Mouse (Mus musculus) erythroblast, embryonic 14.5 days (primary cell): Measurements from ENCODE around the gene Meox2. TPM values are rescaled to one million over a fixed set of nuclear protein-coding genes. Genes with fewer than 3 reads are reported as not detected.
"Not testable (repeated sequence)": the region's sequence is repeated elsewhere in the genome, so short reads cannot be mapped to it uniquely, and the experiment has no call there.

Source experiments
- H3K27me3 ChIP-seq: 2 replicates; pipeline ENCODE4 v1.6.1; 2012; ENCODE audit warnings: inconsistent platforms; ENCODE audit not compliant: control insufficient read depth
- H3K36me3 ChIP-seq: 2 replicates; pipeline ENCODE4 v1.6.1; 2012; ENCODE audit warnings: mild to moderate bottlenecking, inconsistent platforms; ENCODE audit not compliant: control insufficient read depth
- H3K4me1 ChIP-seq: 2 replicates; pipeline ENCODE4 v1.6.1; 2012; ENCODE audit warnings: inconsistent platforms; ENCODE audit not compliant: control insufficient read depth
- H3K4me3 ChIP-seq: replicated peaks from 2 replicates; pipeline ENCODE3; 2012; ENCODE audit warnings: moderate library complexity, mild to moderate bottlenecking, inconsistent platforms
- H3K9me3 ChIP-seq: 2 replicates; pipeline ENCODE4 v1.6.1; 2012; ENCODE audit warnings: low read length, inconsistent platforms, mixed read lengths; ENCODE audit not compliant: control insufficient read depth
- GATA1 ChIP-seq: IDR thresholded peaks from 2 replicates; pipeline ENCODE4 v1.6.1; 2012; ENCODE audit warnings: low read length, inconsistent platforms, mixed read lengths
- TAL1 ChIP-seq: IDR thresholded peaks from 3 replicates; pipeline ENCODE4 v1.6.1; 2012; ENCODE audit warnings: low read length, inconsistent platforms, mixed read lengths
- polyA plus RNA-seq: library from polyadenylated mRNA; stranded (reverse); fragments of >175 nt; gene quantifications from 2 replicates; pipeline ENCODE4 v1.2.3, GENCODE M21; 2012

Gene Meox2
- not detected in 2 replicates for polyA plus RNA-seq

GRCm38 (mm10) chr12:37108390-37108738 is at the start of gene Meox2:
Gene Meox2 (plus strand): TSS chr12:37108540.
- Histone ChIP-seq H3K4me1 (no peaks in the 10 kb centered on the region), H3K36me3 (no peaks in the 10 kb centered on the region), H3K9me3 (no peaks in the 10 kb centered on the region), H3K27me3 (peaks cover 29% of the 10 kb centered on the region), H3K4me3 (peak within 1 kb of the TSS; percentile 9)
- TF ChIP-seq TAL1: no peak
- TF ChIP-seq GATA1: no peak

GRCm38 (mm10) chr12:37072636-37073035 is 35.7 kb upstream of the Meox2 start:
- TF ChIP-seq GATA1 (no peak), TAL1 (no peak)
- no peaks in the 10 kb centered on the region for H3K36me3 ChIP-seq
- H3K27me3 ChIP-seq: no peaks in the 10 kb centered on the region
- H3K4me3 ChIP-seq: no peak overlapping the region
- no peaks in the 10 kb centered on the region for H3K9me3 ChIP-seq
- no peaks in the 10 kb centered on the region for H3K4me1 ChIP-seq

GRCm38 (mm10) chr12:37077308-37077707 is 31.0 kb upstream of the Meox2 start:
- no peaks in the 10 kb centered on the region for H3K9me3 ChIP-seq
- no peak overlapping the region for H3K4me3 ChIP-seq
- H3K27me3 ChIP-seq: no peaks in the 10 kb centered on the region
- TF ChIP-seq TAL1: no peak
- H3K36me3 ChIP-seq: no peaks in the 10 kb centered on the region
- H3K4me1 ChIP-seq: no peaks in the 10 kb centered on the region

- H3K4me1 ChIP-seq, H3K4me3 ChIP-seq, H3K9me3 ChIP-seq, H3K27me3 ChIP-seq, H3K36me3 ChIP-seq: not testable (repeated sequence)
Observed at GRCm38 (mm10) chr12:37080005-37080404, 28.3 kb upstream of the Meox2 start.

- TF ChIP-seq TAL1 (no peak), GATA1 (no peak)
- Histone ChIP-seq H3K9me3 (no peaks in the 10 kb centered on the region), H3K27me3 (peaks cover 29% of the 10 kb centered on the region), H3K4me3 (no peak overlapping the region), H3K36me3 (no peaks in the 10 kb centered on the region), H3K4me1 (no peaks in the 10 kb centered on the region)
Observed at GRCm38 (mm10) chr12:37106541-37106940, 1.8 kb upstream of the Meox2 start.

- H3K4me3 ChIP-seq: no peak overlapping the region
- H3K9me3 ChIP-seq: no peaks in the 10 kb centered on the region
- no peaks in the 10 kb centered on the region for H3K4me1 ChIP-seq
- H3K27me3 ChIP-seq: peaks cover 29% of the 10 kb centered on the region
- no peak for TF ChIP-seq GATA1
- no peak for TF ChIP-seq TAL1
- H3K36me3 ChIP-seq: no peaks in the 10 kb centered on the region
Observed at GRCm38 (mm10) chr12:37107150-37107549, 1.2 kb upstream of the Meox2 start.

- TF ChIP-seq GATA1: no peak
- no peak for TF ChIP-seq TAL1
- no peaks in the 10 kb centered on the region for H3K4me1 ChIP-seq
- H3K4me3 ChIP-seq: no peak overlapping the region
Observed at GRCm38 (mm10) chr12:37107713-37108389, 489 bp upstream of the Meox2 start.

GRCm38 (mm10) chr12:37108819-37109473 is 606 bp downstream of the Meox2 start:
- Histone ChIP-seq H3K9me3 (no peaks in the 10 kb centered on the region), H3K36me3 (no peaks in the 10 kb centered on the region), H3K4me1 (no peaks in the 10 kb centered on the region), H3K4me3 (peak overlapping the region; percentile 9), H3K27me3 (peaks cover 29% of the 10 kb centered on the region)
- TF ChIP-seq GATA1: no peak
- TF ChIP-seq TAL1: no peak

More at GRCm38 (mm10) chr12:37107713-37108389, 489 bp upstream of the Meox2 start:
- peaks cover 29% of the 10 kb centered on the region for H3K27me3 ChIP-seq
- no peaks in the 10 kb centered on the region for H3K9me3 ChIP-seq
- no peaks in the 10 kb centered on the region for H3K36me3 ChIP-seq

GRCm38 (mm10) chr12:37109474-37110012 is 1.2 kb downstream of the Meox2 start:
- no peaks in the 10 kb centered on the region for H3K36me3 ChIP-seq
- H3K27me3 ChIP-seq: peaks cover 29% of the 10 kb centered on the region
- no peak overlapping the region for H3K4me3 ChIP-seq
- H3K4me1 ChIP-seq: no peaks in the 10 kb centered on the region
- no peak for TF ChIP-seq TAL1
- no peak for TF ChIP-seq GATA1
- no peaks in the 10 kb centered on the region for H3K9me3 ChIP-seq

- Histone ChIP-seq H3K9me3 (no peaks in the 10 kb centered on the region), H3K4me3 (no peak overlapping the region), H3K36me3 (no peaks in the 10 kb centered on the region), H3K27me3 (peaks cover 29% of the 10 kb centered on the region), H3K4me1 (no peaks in the 10 kb centered on the region)
- TF ChIP-seq TAL1 (no peak), GATA1 (no peak)
Observed at GRCm38 (mm10) chr12:37110977-37111376, 2.6 kb downstream of the Meox2 start.
